Mouse (Mus musculus) olfactory bulb, adult 2 months (tissue): ENCODE data around the gene Rab8b. TPM values are rescaled to one million over a fixed set of nuclear protein-coding genes. Genes with fewer than 3 reads are reported as not detected.

Experiments used
- H3K27ac ChIP-seq: fragments of 200-500 bp; 2 replicates; pipeline ENCODE4 v1.5.1; 2012; ENCODE audit warnings: low read depth, low read length; ENCODE audit not compliant: insufficient read depth
- H3K4me1 ChIP-seq: fragments of 200-500 bp; 2 replicates; pipeline ENCODE4 v1.6.1; 2012; ENCODE audit warnings: low read length; ENCODE audit not compliant: control insufficient read depth, insufficient read depth
- H3K4me3 ChIP-seq: fragments of 200-500 bp; 2 replicates; pipeline ENCODE4 v1.5.1; 2012; ENCODE audit warnings: mild to moderate bottlenecking, low read depth, low read length, moderate library complexity; ENCODE audit not compliant: insufficient read depth
- CTCF ChIP-seq: fragments of 200-500 bp; IDR thresholded peaks from 2 replicates; pipeline ENCODE4 v1.5.1; 2012; ENCODE audit warnings: low read depth, mild to moderate bottlenecking, low read length, moderate library complexity; ENCODE audit not compliant: insufficient read depth
- POLR2A ChIP-seq: fragments of 200-500 bp; IDR thresholded peaks from 2 replicates; pipeline ENCODE4 v1.6.1; 2012; ENCODE audit warnings: mild to moderate bottlenecking, low read depth, low read length, moderate library complexity; ENCODE audit not compliant: insufficient read depth
- WGBS: fragments of 180-500 bp; shearing (Covaris S2); methylation state at CpG from one replicate; pipeline ENCODE4 v1.1.7; 2018; 5-methylcytosine and 5-hydroxymethylcytosine counted together
- polyA plus RNA-seq: library from polyadenylated mRNA; stranded (reverse); fragments of >200 nt; gene quantifications from 2 replicates; pipeline ENCODE4 v1.2.4, GENCODE M21; 2012; ENCODE audit warnings: low replicate concordance; ENCODE audit not compliant: missing spikeins, insufficient read depth, insufficient read length

Gene Rab8b
- polyA plus RNA-seq, 1 experiment: not detected

DNA sequence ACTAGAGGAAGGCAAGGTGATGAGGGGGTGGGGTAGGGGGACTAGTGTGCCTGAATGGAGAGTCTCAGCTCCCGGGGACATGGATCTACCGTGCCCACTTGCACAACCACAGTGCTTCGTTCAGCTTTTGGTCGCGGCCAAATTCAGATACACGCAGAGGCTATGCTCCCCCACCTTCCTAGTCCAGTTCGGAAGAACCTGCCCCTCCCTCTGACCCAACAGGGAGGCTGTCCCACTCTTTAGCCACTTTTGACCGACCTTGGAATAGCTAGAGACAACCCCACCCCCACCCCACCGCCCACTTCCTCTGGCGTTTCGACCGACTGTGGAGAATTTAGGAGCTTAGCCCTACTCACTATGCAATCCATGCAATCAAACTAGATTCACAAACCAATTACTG is 117.5 kb downstream of the Rab8b start:
- TF ChIP-seq POLR2A: no peak
- TF ChIP-seq CTCF: no peak
- Histone ChIP-seq H3K4me1 (no peaks in the 10 kb centered on the region), H3K27ac (no peak overlapping the region), H3K4me3 (no peak overlapping the region)
- WGBS: 59% methylated on average over 12 of the region's 12 CpGs

DNA sequence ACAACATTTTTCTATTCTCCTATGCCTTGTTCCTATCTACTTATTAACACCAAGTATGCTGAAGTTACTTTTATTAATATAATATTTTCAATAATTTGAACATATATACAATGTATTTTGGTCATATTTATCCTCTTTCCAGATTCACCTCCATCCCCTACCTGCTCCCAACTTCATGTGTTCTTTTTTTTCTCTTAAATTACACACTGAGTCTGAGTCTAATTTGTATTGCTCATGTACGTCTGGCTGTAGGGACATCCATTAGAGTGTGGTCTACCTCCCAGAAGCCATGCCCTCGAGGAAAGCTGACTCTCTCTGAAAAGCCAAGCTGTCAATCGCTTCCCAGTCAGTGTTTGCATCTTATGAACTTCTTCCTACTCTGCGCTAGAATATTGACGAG is 122.7 kb downstream of the Rab8b start, which contains the start of gene Gm10647:
TSS of gene Gm10647 (plus strand) at position 301 of the 400 bp plus-strand sequence.
- H3K27ac ChIP-seq: no peak within 1 kb of the TSS
- 74% methylated on average over 5 of the region's 5 CpGs for WGBS

DNA sequence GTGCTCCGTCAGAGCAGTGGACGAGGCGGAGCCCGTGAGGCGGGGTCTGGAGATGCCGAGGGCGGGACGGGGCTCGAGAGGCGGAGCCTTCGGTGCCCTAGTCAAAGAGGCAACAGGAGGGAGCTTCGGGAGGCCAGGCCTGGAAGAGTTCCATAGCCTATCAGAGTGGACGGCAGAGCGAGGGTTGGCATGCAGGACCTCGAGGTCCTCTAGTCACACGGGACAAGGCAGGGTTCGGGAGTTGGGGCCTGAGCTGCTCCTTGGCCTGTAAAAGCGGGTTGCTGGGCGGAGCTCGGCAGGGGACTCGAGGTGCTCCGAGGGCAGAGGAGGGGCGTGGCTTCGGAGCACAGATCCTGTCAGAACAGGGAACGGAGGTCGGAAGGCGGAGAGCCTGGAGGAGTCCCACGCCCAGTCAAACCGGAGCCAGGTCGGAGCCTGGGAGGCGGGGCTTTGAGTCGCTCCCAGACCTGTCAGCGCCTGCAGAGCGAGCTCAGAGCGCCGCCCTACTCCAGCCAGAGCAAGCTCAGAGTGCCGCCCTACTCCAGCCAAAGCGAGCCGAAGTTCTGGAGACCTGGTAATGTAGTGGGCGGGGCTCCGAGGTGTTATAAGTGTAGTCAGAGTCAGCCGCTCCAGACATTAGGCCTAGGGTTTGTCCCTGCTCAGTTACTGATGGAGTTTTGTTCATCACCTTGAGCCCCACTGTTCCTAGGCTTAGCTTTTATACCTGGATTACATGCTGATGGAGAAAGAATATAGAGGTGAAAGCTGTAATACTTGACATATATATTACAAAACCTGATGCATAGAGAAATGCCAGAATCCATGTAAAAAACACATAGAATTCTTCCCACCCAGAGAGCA is 123.8 kb downstream of the Rab8b start, which contains the start of gene Aph1b:
TSS of gene Aph1b (minus strand) at position 27 of the 861 bp plus-strand sequence.
- 0 out of 2 replicates have a peak, but pooled peaks have one; percentile 3 for TF ChIP-seq POLR2A
- TF ChIP-seq CTCF: no peak
- Histone ChIP-seq H3K4me1 (no peaks in the 10 kb centered on the region), H3K27ac (peak within 1 kb of the TSS; percentile 83), H3K4me3 (peak within 1 kb of the TSS; percentile 74)
- under 1% methylated on average over 42 of the region's 42 CpGs for WGBS

More for the DNA sequence above, 122.7 kb downstream of the Rab8b start, which contains the start of gene Gm10647:
- Histone ChIP-seq H3K4me3 (peak within 1 kb of the TSS; percentile 74), H3K4me1 (no peaks in the 10 kb centered on the region)
- TF ChIP-seq POLR2A (no peak), CTCF (no peak)

DNA sequence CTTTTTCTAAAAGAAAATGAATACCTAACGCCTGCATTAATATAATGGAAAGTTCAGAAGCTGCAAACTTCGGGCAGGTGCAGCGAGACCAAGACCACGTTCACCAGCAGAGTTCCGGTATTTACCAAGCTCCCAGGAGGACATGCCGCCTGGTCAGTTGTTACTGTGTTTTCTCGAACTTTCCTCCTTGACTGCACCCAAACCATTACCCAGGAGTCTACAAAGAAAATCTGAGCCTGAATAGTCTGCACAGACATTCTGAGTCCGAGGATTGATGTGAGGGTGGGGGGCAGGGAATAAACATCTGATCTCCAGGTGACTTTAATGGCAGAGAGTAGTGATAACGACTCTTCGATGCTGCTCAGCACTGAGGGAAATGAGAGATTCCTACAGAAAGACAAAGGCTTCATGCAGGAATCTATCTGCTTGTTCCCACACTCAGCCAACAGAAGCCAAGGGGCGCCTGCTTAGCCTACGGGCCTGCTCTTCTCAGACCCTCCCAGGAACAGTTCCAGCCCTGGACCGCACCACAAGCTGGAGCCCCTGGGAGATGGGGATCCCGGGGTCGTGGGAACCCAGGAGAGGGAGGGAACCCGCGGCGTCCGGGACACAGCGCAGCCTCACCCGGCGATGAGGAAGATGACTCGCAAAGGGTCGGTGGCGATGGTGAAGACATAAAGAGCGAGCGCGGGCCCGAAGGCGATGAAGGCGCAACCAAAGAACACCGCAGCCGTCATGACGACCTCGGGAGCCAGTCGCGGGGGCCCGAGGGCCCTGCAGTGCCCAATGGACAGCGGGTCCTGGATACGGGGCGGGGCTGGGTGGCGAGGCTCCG is 124.6 kb downstream of the Rab8b start:
- 2% methylated on average over 43 of the region's 43 CpGs for WGBS
- peak; percentile 33; the same call in 1 of the 2 replicates for TF ChIP-seq POLR2A
- TF ChIP-seq CTCF: no peak
- Histone ChIP-seq H3K27ac (peak overlapping the region; percentile 83), H3K4me3 (peak overlapping the region; percentile 74), H3K4me1 (no peaks in the 10 kb centered on the region)

Other genes starting within 250 kb of the Rab8b start
- not detected in 2 replicates for gene Car12, start 206.0 kb downstream of the Rab8b start, polyA plus RNA-seq
- gene Aph1b, start 124.2 kb downstream of the Rab8b start, polyA plus RNA-seq: not detected in 2 replicates
- gene Gm10647, start 122.6 kb downstream of the Rab8b start, polyA plus RNA-seq: not detected in 2 replicates
- gene Aph1c, start 85.0 kb downstream of the Rab8b start, polyA plus RNA-seq: not detected in 2 replicates
- gene Rps27l, start 26.4 kb upstream of the Rab8b start, polyA plus RNA-seq: not detected in 2 replicates
- not detected in 2 replicates for gene Lactb, start 55.8 kb upstream of the Rab8b start, polyA plus RNA-seq
- not detected in 2 replicates for gene Tpm1, start 129.7 kb upstream of the Rab8b start, polyA plus RNA-seq